Mouse (Mus musculus) kidney, adult 2 months (tissue): Measurements from ENCODE around the gene H2-T22.
"Not testable (repeated sequence)": the region's sequence is repeated elsewhere in the genome, so short reads cannot be mapped to it uniquely, and the experiment has no call there.

ENCODE experiments used
- CTCF ChIP-seq: fragments of 200-500 bp; conservative IDR thresholded peaks from 2 replicates; pipeline ENCODE4 v1.5.1; 2011; ENCODE audit warnings: low read depth, mild to moderate bottlenecking, control low read depth, low read length, moderate library complexity, mixed read lengths; ENCODE audit not compliant: insufficient read depth, insufficient read length
- POLR2A ChIP-seq: fragments of 200-500 bp; IDR thresholded peaks from one replicate; pipeline ENCODE4 v1.6.1; 2011; ENCODE audit warnings: low read depth, low read length, control low read depth

DNA sequence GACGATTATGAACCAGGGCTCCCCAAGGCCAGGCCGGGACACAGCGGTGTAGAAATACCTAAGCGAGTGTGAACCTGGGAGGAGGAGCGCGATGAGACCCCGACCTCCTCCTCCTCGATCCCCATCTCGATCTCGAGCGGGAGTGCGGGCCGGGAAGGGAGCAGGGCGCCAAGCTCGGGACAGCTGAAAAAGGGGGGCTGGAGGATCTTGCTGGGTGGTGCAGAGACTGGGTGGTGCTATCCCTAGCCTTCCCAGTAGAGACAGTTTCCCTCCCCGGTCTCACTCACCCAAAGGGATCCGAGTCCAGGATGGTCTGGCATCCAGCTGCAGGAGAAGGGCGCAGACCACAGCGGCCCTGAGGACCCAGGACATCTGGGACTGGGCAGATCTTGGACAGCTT, 492 bp downstream of the H2-T22 start:
- not testable (repeated sequence) for TF ChIP-seq CTCF, POLR2A
